Mouse (Mus musculus) megakaryocyte-erythroid progenitor cell, adult 5 weeks (primary cell): Measurements from ENCODE around the gene Magi2. TPM values are rescaled to one million over a fixed set of nuclear protein-coding genes. Genes with fewer than 3 reads are reported as not detected.

Experiments used
- polyA plus RNA-seq: library from polyadenylated mRNA; stranded (reverse); fragments of >175 nt; gene quantifications from 2 replicates; pipeline ENCODE4 v1.2.3, GENCODE M21; 2012

The Magi2 gene
- 1.4 and 2.0 TPM in 2 replicates for polyA plus RNA-seq

GRCm38 (mm10) chr5:19226866-19227243, at the start of gene Magi2:
Gene Magi2 (plus strand): TSS chr5:19227036.

